Mouse (Mus musculus) small intestine, adult 2 months (tissue): Measurements from ENCODE around the gene Mvb12b.

Experiments
- CTCF ChIP-seq: fragments of 200-500 bp; IDR thresholded peaks from 2 replicates; pipeline ENCODE4 v1.5.1; 2012; ENCODE audit warnings: low read depth, mild to moderate bottlenecking, control low read depth, inconsistent platforms, low read length, moderate library complexity, mixed read lengths; ENCODE audit not compliant: insufficient replicate concordance, insufficient read length; ENCODE audit errors: extremely low read depth
- POLR2A ChIP-seq: fragments of 200-500 bp; IDR thresholded peaks from 2 replicates; pipeline ENCODE4 v1.6.1; 2012; ENCODE audit warnings: low read depth, mild to moderate bottlenecking, control low read depth, inconsistent platforms, low read length, moderate library complexity

- TF ChIP-seq CTCF (no peak), POLR2A (no peak)
These were observed 87.5 kb downstream of the Mvb12b start for GRCm38 (mm10) chr2:33800221-33800620.
